Mouse (Mus musculus) lung, adult 2 months (tissue): ENCODE data around the gene Ccser2.

Source experiments
- CTCF ChIP-seq: fragments of 200-500 bp; IDR thresholded peaks from 2 replicates; pipeline ENCODE4 v1.5.1; 2011; ENCODE audit warnings: mild to moderate bottlenecking, low read length, control low read depth; ENCODE audit not compliant: insufficient read depth
- POLR2A ChIP-seq: fragments of 200-500 bp; IDR thresholded peaks from 2 replicates; pipeline ENCODE4 v1.6.1; 2011; ENCODE audit warnings: low read depth, mild to moderate bottlenecking, control low read depth, low read length, borderline replicate concordance; ENCODE audit errors: extremely low read depth

DNA sequence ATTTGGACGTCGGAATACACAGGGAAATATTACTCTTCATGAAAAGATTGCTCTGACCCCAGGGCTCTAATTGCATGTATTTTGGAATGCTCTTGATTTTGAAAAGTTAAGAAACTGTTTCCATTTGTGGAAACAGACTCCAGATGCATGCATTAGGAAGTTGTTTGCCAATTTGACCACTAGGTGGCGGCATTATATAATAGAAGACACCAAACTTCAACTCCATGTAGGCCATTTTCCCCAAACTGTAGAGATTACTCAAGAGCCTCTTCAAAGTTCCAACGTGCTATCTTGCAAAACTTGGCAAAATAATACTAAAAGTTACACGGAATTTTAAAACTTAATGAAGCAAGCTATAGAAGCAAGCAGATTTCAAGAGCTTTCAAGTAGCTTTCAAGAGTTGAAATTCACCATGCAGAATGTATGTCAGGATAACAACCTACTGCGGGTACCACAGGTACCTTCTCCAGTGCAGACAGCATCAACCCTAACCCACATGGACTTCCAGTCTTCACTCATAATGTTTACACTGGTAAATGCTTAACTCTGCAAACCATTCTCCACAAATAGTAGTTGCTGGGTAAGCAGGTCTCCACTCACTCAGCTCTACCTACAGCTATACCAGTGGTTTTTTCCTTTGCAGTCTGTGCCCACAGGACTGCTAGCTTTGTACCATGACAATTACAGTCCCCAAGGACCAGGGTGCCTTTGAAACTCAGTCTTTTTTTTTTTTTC lies 101.4 kb downstream of the Ccser2 start:
- peak; percentile 46; the same call in 1 of the 2 replicates for TF ChIP-seq CTCF
- TF ChIP-seq POLR2A: no peak
